Mouse (Mus musculus): ENCODE measurements around the gene Adam15. TPM values are rescaled to one million over a fixed set of nuclear protein-coding genes. Genes with fewer than 3 reads are reported as not detected.

Adam15 gene
- polyA plus RNA-seq, 1 experiment, result 187 TPM

DNA sequence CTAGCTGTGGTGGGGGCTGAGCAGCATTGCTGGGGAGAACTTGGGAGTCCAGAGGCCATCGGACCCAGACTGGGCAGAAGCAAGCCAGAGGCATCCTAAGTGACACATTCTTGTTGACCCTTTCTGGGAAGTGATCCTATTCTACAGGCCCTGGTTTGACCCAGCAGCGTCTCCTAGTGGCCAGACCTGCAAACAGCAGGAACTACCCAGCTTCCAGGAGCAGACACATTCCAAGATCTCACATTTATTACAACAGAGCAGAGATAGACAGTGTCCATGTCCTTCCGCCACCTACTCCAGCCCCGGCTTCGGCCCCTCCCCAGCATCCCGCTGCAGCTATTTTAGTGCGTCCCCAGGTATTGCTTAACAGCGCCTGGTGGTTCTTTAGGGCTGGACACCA, 10.4 kb downstream of the Adam15 start:
- no peak overlapping the region for H3K4me3 ChIP-seq (replicated peaks; ENCODE audit: control insufficient read depth, low read depth, low read length)
- 33% methylated on average over 8 of the region's 8 CpGs for WGBS
- no peaks in the 10 kb centered on the region for H3K4me1 ChIP-seq (ENCODE audit: control insufficient read depth, insufficient read depth, low read length)
- H3K27ac ChIP-seq (ENCODE audit: control insufficient read depth, insufficient read depth, low read depth, low read length, poor library complexity), result no peak overlapping the region; the same call in 1 of the 2 replicates
- TF ChIP-seq POLR2A (IDR thresholded peaks at IDR 0.05; ENCODE audit: borderline replicate concordance, control insufficient read depth, low read depth, low read length) (no peak), CTCF (IDR thresholded peaks at IDR 0.05; ENCODE audit: control insufficient read depth, insufficient read depth, low read length) (peak; percentile 90)

DNA sequence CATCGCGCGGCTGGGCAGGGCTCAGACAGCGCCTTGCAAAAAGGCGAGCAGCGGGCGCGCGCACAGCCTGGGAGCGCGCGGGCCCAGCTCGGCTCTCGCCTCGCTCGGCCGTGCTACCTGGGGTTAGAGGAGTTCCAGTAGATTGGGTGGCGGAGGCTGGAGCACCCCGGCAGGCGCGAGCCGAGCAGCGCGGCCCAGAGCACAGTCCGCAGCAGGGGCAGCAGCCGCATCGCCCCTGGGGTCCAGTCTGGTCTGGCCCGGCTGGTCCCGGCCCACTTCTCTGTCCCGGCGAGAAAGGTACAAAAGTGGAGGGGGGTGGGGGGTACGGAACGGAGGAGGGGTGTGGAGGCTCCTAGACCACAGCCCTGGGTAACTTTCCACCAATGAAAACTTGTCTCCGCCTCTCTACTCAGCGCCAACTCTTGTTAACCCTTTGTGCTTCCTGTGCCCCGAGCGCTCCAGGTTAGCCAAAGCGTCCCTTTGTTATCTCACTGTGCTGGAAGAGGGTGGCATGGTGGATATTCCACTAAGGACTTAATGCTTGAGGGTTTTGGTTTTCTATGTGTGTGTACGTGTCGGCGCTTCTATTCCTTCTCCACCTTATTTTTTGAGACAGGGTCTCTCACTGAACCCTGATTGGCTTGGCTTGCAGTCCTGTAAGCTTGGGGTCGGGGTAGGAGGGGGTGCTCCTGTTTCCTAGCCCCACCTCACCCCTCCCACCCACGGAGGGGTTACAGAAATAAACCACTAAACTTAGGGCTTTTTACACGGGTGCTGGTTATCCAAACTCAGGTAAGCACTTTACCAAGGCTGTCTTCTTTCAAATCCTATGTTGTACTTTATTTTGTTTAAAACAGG, 11.8 kb downstream of the Adam15 start, which contains the start of gene Efna4:
Efna4 (minus strand) TSS at position 308 of the 858 bp plus-strand sequence.
- WGBS, result 2% methylated on average over 44 of the region's 44 CpGs
- peak within 1 kb of the TSS; percentile 37 for H3K4me3 ChIP-seq (replicated peaks; ENCODE audit: control insufficient read depth, low read depth, low read length)
- TF ChIP-seq CTCF (IDR thresholded peaks at IDR 0.05; ENCODE audit: control insufficient read depth, insufficient read depth, low read length) (no peak), POLR2A (IDR thresholded peaks at IDR 0.05; ENCODE audit: borderline replicate concordance, control insufficient read depth, low read depth, low read length) (no peak)

DNA sequence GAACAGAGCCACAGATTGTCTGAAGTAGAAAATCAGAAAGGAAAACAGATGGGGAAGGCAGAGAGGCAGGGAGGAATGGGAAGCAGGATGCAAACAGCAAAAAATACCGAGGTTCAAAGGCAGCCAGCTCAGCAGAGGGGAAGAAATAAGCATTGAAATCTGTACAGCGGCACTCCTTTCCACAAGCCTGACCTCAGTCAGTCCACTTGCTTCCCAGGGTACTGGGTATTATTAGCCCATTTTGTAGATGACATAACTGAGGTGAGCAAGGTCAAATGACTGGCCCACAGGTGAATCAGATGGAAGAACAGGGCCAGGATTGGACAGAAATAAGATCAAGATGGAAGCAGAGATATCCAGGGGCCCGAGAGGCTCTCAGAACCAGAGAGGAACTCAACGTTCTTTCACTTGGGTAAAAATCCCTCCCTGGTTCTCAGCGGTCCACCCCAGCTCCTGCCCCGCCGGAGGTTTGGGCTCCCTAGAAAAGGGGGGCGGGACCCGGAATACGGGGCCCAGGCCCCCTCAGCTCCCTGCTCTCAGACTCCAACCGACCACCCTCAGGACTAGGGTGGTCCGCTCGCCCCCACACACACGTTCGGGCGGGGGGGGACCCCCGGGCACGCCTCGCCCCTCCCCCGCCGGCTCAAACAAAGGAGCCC, 12.6 kb downstream of the Adam15 start:
- H3K4me3 ChIP-seq (replicated peaks; ENCODE audit: control insufficient read depth, low read depth, low read length), result no peak overlapping the region
- H3K27ac ChIP-seq (ENCODE audit: control insufficient read depth, insufficient read depth, low read depth, low read length, poor library complexity), result no peak overlapping the region; the same call in 1 of the 2 replicates
- TF ChIP-seq POLR2A (IDR thresholded peaks at IDR 0.05; ENCODE audit: borderline replicate concordance, control insufficient read depth, low read depth, low read length) (no peak), CTCF (IDR thresholded peaks at IDR 0.05; ENCODE audit: control insufficient read depth, insufficient read depth, low read length) (no peak)
- no peaks in the 10 kb centered on the region for H3K4me1 ChIP-seq (ENCODE audit: control insufficient read depth, insufficient read depth, low read length)
- WGBS, result 2% methylated on average over 21 of the region's 21 CpGs

More for the DNA sequence above, 11.8 kb downstream of the Adam15 start, which contains the start of gene Efna4:
- no peak within 1 kb of the TSS; the same call in 1 of the 2 replicates for H3K27ac ChIP-seq (ENCODE audit: control insufficient read depth, insufficient read depth, low read depth, low read length, poor library complexity)
- H3K4me1 ChIP-seq (ENCODE audit: control insufficient read depth, insufficient read depth, low read length), result no peaks in the 10 kb centered on the region

DNA sequence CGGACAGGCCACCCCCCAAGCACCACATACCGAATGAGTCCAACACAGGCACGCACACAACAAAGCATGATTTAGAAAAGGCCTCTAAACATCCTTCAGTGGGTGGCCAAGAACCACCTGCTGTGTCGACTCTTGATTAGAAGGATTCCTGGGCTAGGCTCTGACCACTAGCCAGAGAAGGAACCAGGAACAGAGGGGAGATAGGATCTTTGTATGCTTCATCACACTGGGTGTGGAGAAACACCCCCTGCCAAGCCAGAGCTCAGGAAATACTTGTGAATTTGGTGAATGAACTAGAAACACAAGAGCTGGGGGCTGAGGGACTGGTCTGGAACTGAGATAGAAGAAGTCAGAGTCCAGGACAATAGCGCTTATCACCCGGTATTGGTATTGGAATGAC, 13.3 kb downstream of the Adam15 start:
- no peak overlapping the region for H3K27ac ChIP-seq (ENCODE audit: control insufficient read depth, insufficient read depth, low read depth, low read length, poor library complexity)
- TF ChIP-seq POLR2A (IDR thresholded peaks at IDR 0.05; ENCODE audit: borderline replicate concordance, control insufficient read depth, low read depth, low read length), result no peak
- TF ChIP-seq CTCF (IDR thresholded peaks at IDR 0.05; ENCODE audit: control insufficient read depth, insufficient read depth, low read length), result no peak
- H3K4me3 ChIP-seq (replicated peaks; ENCODE audit: control insufficient read depth, low read depth, low read length), result no peak overlapping the region
- 57% methylated on average over 6 of the region's 6 CpGs for WGBS
- H3K4me1 ChIP-seq (ENCODE audit: control insufficient read depth, insufficient read depth, low read length), result no peaks in the 10 kb centered on the region

DNA sequence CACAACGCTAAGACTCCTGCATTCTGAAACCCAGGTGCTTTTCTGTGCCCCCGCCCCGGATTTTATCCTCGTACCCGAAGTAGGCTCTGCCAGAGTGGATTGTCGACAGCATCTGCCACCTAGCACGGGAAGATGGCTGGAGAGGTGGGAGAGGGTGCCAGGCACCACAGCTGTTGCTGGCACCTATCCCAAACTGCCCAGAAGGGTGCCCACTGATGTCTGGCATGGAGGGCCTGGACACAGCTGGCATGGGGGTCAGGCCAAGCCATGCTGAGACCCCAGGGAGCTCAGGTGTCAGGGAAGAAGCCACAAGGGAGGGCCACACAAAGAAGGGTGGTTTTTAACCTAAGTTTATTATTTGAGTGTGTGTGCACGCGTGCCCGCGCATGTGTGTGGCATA, 16.7 kb downstream of the Adam15 start:
- WGBS, result 86% methylated on average over 11 of the region's 11 CpGs
- no peaks in the 10 kb centered on the region for H3K4me1 ChIP-seq (ENCODE audit: control insufficient read depth, insufficient read depth, low read length)
- no peak overlapping the region for H3K27ac ChIP-seq (ENCODE audit: control insufficient read depth, insufficient read depth, low read depth, low read length, poor library complexity)
- no peak overlapping the region for H3K4me3 ChIP-seq (replicated peaks; ENCODE audit: control insufficient read depth, low read depth, low read length)
- TF ChIP-seq CTCF (IDR thresholded peaks at IDR 0.05; ENCODE audit: control insufficient read depth, insufficient read depth, low read length) (no peak), POLR2A (IDR thresholded peaks at IDR 0.05; ENCODE audit: borderline replicate concordance, control insufficient read depth, low read depth, low read length) (no peak)

DNA sequence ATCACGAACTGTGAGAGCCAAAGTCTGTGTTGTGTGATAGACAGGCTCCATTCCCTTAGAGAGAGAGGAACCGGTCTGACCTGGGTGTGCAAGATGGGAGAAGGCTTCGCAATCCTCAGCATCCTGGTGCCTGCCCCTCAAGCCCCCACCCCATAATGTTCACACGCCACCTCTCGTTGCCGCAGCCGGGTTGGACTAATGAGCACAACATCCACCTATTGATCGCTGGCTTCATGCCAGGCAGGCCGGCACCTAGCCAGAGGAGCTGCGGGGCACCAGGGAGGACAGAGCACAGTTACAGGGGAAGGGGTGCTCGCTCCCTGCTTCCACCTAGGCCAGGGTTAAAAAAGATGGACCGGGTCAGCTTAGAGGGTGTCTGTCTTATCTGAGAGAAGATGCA, 17.3 kb downstream of the Adam15 start:
- H3K4me3 ChIP-seq (replicated peaks; ENCODE audit: control insufficient read depth, low read depth, low read length), result no peak overlapping the region
- 81% methylated on average over 12 of the region's 12 CpGs for WGBS
- TF ChIP-seq POLR2A (IDR thresholded peaks at IDR 0.05; ENCODE audit: borderline replicate concordance, control insufficient read depth, low read depth, low read length), result no peak
- no peak for TF ChIP-seq CTCF (IDR thresholded peaks at IDR 0.05; ENCODE audit: control insufficient read depth, insufficient read depth, low read length)
- H3K4me1 ChIP-seq (ENCODE audit: control insufficient read depth, insufficient read depth, low read length), result no peaks in the 10 kb centered on the region
- no peak overlapping the region for H3K27ac ChIP-seq (ENCODE audit: control insufficient read depth, insufficient read depth, low read depth, low read length, poor library complexity)

DNA sequence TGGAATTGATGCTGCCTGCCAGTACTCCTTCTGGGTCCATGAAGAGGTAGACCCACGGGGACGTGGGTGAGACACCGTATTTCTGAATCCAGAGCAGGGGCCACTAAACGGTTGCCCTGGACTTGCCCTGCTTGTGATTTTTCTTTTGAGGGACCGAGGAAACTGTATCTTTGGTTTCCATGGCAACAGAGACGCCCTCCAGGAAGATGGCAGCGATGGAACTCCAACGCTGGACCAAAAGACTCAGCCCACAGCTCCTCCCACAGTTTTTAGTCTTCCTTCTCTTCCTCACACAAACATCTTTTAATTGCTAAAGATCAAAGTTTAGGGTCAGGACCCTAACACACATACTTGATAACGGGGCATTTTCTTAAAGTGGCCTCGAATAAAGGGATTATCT, 17.8 kb downstream of the Adam15 start:
- Histone ChIP-seq H3K4me1 (ENCODE audit: control insufficient read depth, insufficient read depth, low read length) (no peaks in the 10 kb centered on the region), H3K27ac (ENCODE audit: control insufficient read depth, insufficient read depth, low read depth, low read length, poor library complexity) (no peak overlapping the region), H3K4me3 (replicated peaks; ENCODE audit: control insufficient read depth, low read depth, low read length) (no peak overlapping the region)
- 82% methylated on average over 10 of the region's 10 CpGs for WGBS
- no peak for TF ChIP-seq CTCF (IDR thresholded peaks at IDR 0.05; ENCODE audit: control insufficient read depth, insufficient read depth, low read length)
- TF ChIP-seq POLR2A (IDR thresholded peaks at IDR 0.05; ENCODE audit: borderline replicate concordance, control insufficient read depth, low read depth, low read length), result no peak

DNA sequence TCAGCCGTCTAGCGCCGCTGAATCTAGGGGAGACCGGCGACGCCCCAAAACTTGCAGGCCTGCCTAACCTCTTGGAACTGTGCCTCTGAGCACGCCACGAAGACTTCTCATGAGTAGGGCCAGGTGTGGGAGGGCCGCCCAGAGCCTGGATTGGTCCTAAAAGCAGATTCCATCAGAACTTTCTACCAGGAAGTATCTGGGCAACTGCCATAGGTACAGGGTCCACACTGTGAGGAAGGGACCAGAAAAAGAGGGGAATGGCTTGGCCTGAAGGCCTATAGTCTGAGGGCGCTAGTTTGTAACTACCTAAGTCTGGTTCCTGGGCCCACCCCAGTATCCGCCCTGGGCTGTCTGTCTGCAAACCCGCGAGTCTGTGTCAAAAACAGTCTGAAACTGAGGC, 18.2 kb downstream of the Adam15 start:
- H3K4me3 ChIP-seq (replicated peaks; ENCODE audit: control insufficient read depth, low read depth, low read length), result no peak overlapping the region
- WGBS, result 73% methylated on average over 13 of the region's 13 CpGs
- H3K27ac ChIP-seq (ENCODE audit: control insufficient read depth, insufficient read depth, low read depth, low read length, poor library complexity), result no peak overlapping the region
- no peaks in the 10 kb centered on the region for H3K4me1 ChIP-seq (ENCODE audit: control insufficient read depth, insufficient read depth, low read length)
- TF ChIP-seq POLR2A (IDR thresholded peaks at IDR 0.05; ENCODE audit: borderline replicate concordance, control insufficient read depth, low read depth, low read length), result no peak
- no peak for TF ChIP-seq CTCF (IDR thresholded peaks at IDR 0.05; ENCODE audit: control insufficient read depth, insufficient read depth, low read length)

All from bone marrow, adult 2 months (tissue).